ENCODE assay signal across 10 mouse cellular contexts in the genomic region with DNA sequence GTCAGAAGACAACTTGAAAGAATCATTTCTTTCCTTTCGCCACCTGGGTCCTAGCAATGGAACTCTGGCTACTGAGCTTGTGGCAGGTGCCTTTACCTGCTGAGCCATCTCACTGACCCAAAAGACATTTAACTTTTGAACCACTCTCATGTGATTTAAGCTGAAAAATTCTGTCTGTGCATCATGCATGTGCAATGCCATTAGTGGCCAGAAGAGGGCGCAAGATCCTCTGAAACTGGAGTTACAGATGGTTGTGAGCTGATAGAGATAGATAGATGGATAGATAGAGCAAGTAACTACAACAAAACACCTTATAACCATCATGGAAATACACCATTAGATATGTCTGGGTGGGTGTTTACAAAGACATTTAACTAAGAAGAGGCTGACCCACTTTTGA. TPM values are rescaled to one million over a fixed set of nuclear protein-coding genes. Genes with fewer than 3 reads are reported as not detected.
DNase-seq lines count a peak whose midpoint lies in the region; ATAC-seq and TF ChIP-seq lines count a peak whose summit lies in the region.
"Had no signal": no experiment of that assay in that cellular context is flagged by ENCODE, and none has a peak within 500 bp of the region (broad histone marks: within the 10 kb centered on the region; RNA-seq: fewer than 3 reads in every experiment).

No protein-coding gene starts in this region.

- no peak overlapping the region for H3K27ac ChIP-seq in heart, postnatal 0 days (ENCODE audit: low read depth)
- H3K27ac ChIP-seq in limb, embryonic 11.5 days (replicated peaks; ENCODE audit: low read depth, low read length), result no peak overlapping the region
- no peak overlapping the region for H3K27ac ChIP-seq in stomach, postnatal 0 days (replicated peaks)
- H3K27ac ChIP-seq: heart, embryonic 13.5 days; neural tube, embryonic 13.5 days had no signal

- H3K36me3 ChIP-seq in heart, postnatal 0 days (replicated peaks; ENCODE audit: control insufficient read depth, insufficient read depth, low read length), result no peaks in the 10 kb centered on the region
- no peaks in the 10 kb centered on the region for H3K36me3 ChIP-seq in limb, embryonic 11.5 days (ENCODE audit: control insufficient read depth, insufficient read depth, low read length)
- no peaks in the 10 kb centered on the region for H3K36me3 ChIP-seq in stomach, postnatal 0 days (ENCODE audit: control insufficient read depth, insufficient read depth, low read length)
- H3K36me3 ChIP-seq: heart, embryonic 13.5 days; neural tube, embryonic 13.5 days had no signal

- H3K9me3 ChIP-seq in heart, postnatal 0 days (replicated peaks; ENCODE audit: control insufficient read depth, low read length), result no peaks in the 10 kb centered on the region
- no peaks in the 10 kb centered on the region for H3K9me3 ChIP-seq in limb, embryonic 11.5 days (ENCODE audit: control insufficient read depth, low read length)
- no peaks in the 10 kb centered on the region for H3K9me3 ChIP-seq in stomach, postnatal 0 days (ENCODE audit: control insufficient read depth, low read length)
- H3K9me3 ChIP-seq: heart, embryonic 13.5 days; neural tube, embryonic 13.5 days had no signal

- TF ChIP-seq EP300 in heart, postnatal 0 days (IDR thresholded peaks at IDR 0.05; ENCODE audit: low read depth), result no peak
- no peak for TF ChIP-seq EP300 in stomach, postnatal 0 days (optimal IDR thresholded peaks at IDR 0.05)

- H3K4me1 ChIP-seq in heart, postnatal 0 days (ENCODE audit: control insufficient read depth, insufficient read depth), result no peaks in the 10 kb centered on the region
- no peaks in the 10 kb centered on the region for H3K4me1 ChIP-seq in limb, embryonic 11.5 days (ENCODE audit: control insufficient read depth, insufficient read depth, low read length)
- no peaks in the 10 kb centered on the region for H3K4me1 ChIP-seq in stomach, postnatal 0 days (replicated peaks; ENCODE audit: control insufficient read depth, insufficient read depth)
- H3K4me1 ChIP-seq: heart, embryonic 13.5 days; neural tube, embryonic 13.5 days had no signal

- peak; percentile 48 for TF ChIP-seq CTCF in heart, postnatal 0 days (IDR thresholded peaks at IDR 0.05; ENCODE audit: low read depth)
- TF ChIP-seq CTCF in stomach, postnatal 0 days (IDR thresholded peaks at IDR 0.05; ENCODE audit: low read depth), result peak; percentile 77

- no peak overlapping the region for H3K4me3 ChIP-seq in heart, postnatal 0 days (ENCODE audit: low read depth, low read length)
- no peak overlapping the region for H3K4me3 ChIP-seq in limb, embryonic 11.5 days (ENCODE audit: low read depth, low read length)
- no peak overlapping the region for H3K4me3 ChIP-seq in stomach, postnatal 0 days (ENCODE audit: low read depth, low read length)
- H3K4me3 ChIP-seq: heart, embryonic 13.5 days; neural tube, embryonic 13.5 days had no signal

- no peak for ATAC-seq in heart, postnatal 0 days (ENCODE audit: insufficient read depth, low read depth)
- no peak for ATAC-seq in limb, embryonic 11.5 days (ENCODE audit: insufficient number of reproducible peaks, low FRiP score, low TSS enrichment, low read depth)
- ATAC-seq in stomach, postnatal 0 days (ENCODE audit: low FRiP score, low TSS enrichment), result no peak
- no peak for ATAC-seq in megakaryocyte-erythroid progenitor cell, adult 5-6 weeks (replicated peaks; ENCODE audit: low FRiP score, low TSS enrichment, poor library complexity, severe bottlenecking)

- no peak overlapping the region for H3K9ac ChIP-seq in heart, postnatal 0 days (replicated peaks; ENCODE audit: low read depth, low read length)
- no peak overlapping the region for H3K9ac ChIP-seq in limb, embryonic 11.5 days (ENCODE audit: low read length)
- H3K9ac ChIP-seq in stomach, postnatal 0 days (ENCODE audit: low read length), result no peak overlapping the region
- H3K9ac ChIP-seq: heart, embryonic 13.5 days; neural tube, embryonic 13.5 days had no signal

- no peak for DNase-seq in heart, postnatal 0 days (ENCODE audit: low spot score)
- DNase-seq in heart, adult 9 months (ENCODE audit: low spot score in 2 of 2), result no peak
- DNase-seq in testis, postnatal 10 days (ENCODE audit: low spot score), result peak; percentile 55
- DNase-seq in testis, postnatal 14 days (ENCODE audit: low spot score), result no peak
- peak; percentile 47 for DNase-seq in brain, adult 2 months (ENCODE audit: low read depth, low spot score)
- DNase-seq in limb, embryonic 11.5 days (ENCODE audit: low spot score), result peak; percentile 43
- DNase-seq in stomach, postnatal 0 days (ENCODE audit: low spot score), result no peak

- no peaks in the 10 kb centered on the region for H3K27me3 ChIP-seq in heart, postnatal 0 days (ENCODE audit: control insufficient read depth, insufficient read depth, low read length)
- no peaks in the 10 kb centered on the region for H3K27me3 ChIP-seq in limb, embryonic 11.5 days (ENCODE audit: control insufficient read depth, insufficient read depth, low read length)
- no peaks in the 10 kb centered on the region for H3K27me3 ChIP-seq in stomach, postnatal 0 days (ENCODE audit: control insufficient read depth, insufficient read depth, low read length)
- H3K27me3 ChIP-seq: heart, embryonic 13.5 days; neural tube, embryonic 13.5 days had no signal

- no peak overlapping the region for H3K4me2 ChIP-seq in heart, postnatal 0 days (ENCODE audit: low read depth, low read length)
- no peak overlapping the region for H3K4me2 ChIP-seq in limb, embryonic 11.5 days (ENCODE audit: low read depth, severe bottlenecking)
- no peak overlapping the region for H3K4me2 ChIP-seq in stomach, postnatal 0 days (replicated peaks; ENCODE audit: low read depth)
- H3K4me2 ChIP-seq: heart, embryonic 13.5 days; neural tube, embryonic 13.5 days had no signal

- 34% methylated on average over 2 of the region's 2 CpGs for WGBS in heart, postnatal 0 days
- 30% methylated on average over 2 of the region's 2 CpGs for WGBS in limb, embryonic 11.5 days
- 31% methylated on average over 2 of the region's 2 CpGs for WGBS in stomach, postnatal 0 days

RNA-seq across cellular contexts. Expression of a gene that starts 14.5 kb away (rescaled TPM):
- 15.7 and 31.9 TPM in 2 replicates for total RNA-seq in heart, postnatal 0 days (2014; rRNA removed; ENCODE audit: low replicate concordance)
- 23.0 and 23.4 TPM in 2 replicates for polyA plus RNA-seq in heart, postnatal 0 days (2015; fragmentation: Nextera tagmentation; extraction: Ambion mirVana)
- 30.4 and 31.0 TPM in 2 replicates for polyA plus RNA-seq in limb, embryonic 11.5 days (2014; fragmentation: Nextera tagmentation; extraction: Ambion mirVana)
- polyA plus RNA-seq in stomach, postnatal 0 days (2015; fragmentation: Nextera tagmentation; extraction: Ambion mirVana), result 9.4 and 10.2 TPM in 2 replicates
- total RNA-seq in megakaryocyte-erythroid progenitor cell, adult 5-6 weeks (2014; fragmentation: Nextera tagmentation), result 0.39 TPM in 1 of 2 replicates, not detected in the other
- total RNA-seq in megakaryocyte-erythroid progenitor cell, adult 5-6 weeks (2017), result 0.05 and 1.1 TPM in 2 replicates

RNA-seq across cellular contexts. Expression of a gene that starts 48.1 kb away (rescaled TPM):
- 13.0 and 14.1 TPM in 2 replicates for total RNA-seq in heart, postnatal 0 days (2014; rRNA removed; ENCODE audit: low replicate concordance)
- 1.5 and 1.6 TPM in 2 replicates for polyA plus RNA-seq in heart, postnatal 0 days (2015; fragmentation: Nextera tagmentation; extraction: Ambion mirVana)
- polyA plus RNA-seq in limb, embryonic 11.5 days (2014; fragmentation: Nextera tagmentation; extraction: Ambion mirVana), result 6.2 and 7.3 TPM in 2 replicates
- 1.7 and 2.0 TPM in 2 replicates for polyA plus RNA-seq in stomach, postnatal 0 days (2015; fragmentation: Nextera tagmentation; extraction: Ambion mirVana)
- total RNA-seq in megakaryocyte-erythroid progenitor cell, adult 5-6 weeks (2014; fragmentation: Nextera tagmentation), result 16.6 and 28.3 TPM in 2 replicates
- total RNA-seq in megakaryocyte-erythroid progenitor cell, adult 5-6 weeks (2017), result 24.0 and 27.5 TPM in 2 replicates

Comparison
In these comparisons a context has a peak if more than half of its experiments do, and no peak if none do; other contexts are left out.
1. DNase-seq: peak in testis, postnatal 10 days (single experiment), brain, adult 2 months (single experiment) and limb, embryonic 11.5 days (single experiment); none in heart, postnatal 0 days (single experiment), heart, adult 9 months (0 of 2), testis, postnatal 14 days (single experiment) and stomach, postnatal 0 days (single experiment).